Mouse (Mus musculus) layer of hippocampus, postnatal 10 days (tissue): ENCODE results near the gene Pid1. TPM values are rescaled to one million over a fixed set of nuclear protein-coding genes. Genes with fewer than 3 reads are reported as not detected.

Experiments
- DNase-seq, 2 experiments: peaks; one replicate each; pipeline ENCODE4 v3.0.0; 2021; ENCODE audit warnings: low spot score in 2 of 2
- total RNA-seq, 2 experiments: library from RNA; stranded (reverse); gene quantifications; 2 replicates each; pipeline ENCODE4 v1.2.3; 2021

Pid1 gene
- total RNA-seq, 2 experiments from 2014 or later, result 37.8 to 45.1 TPM

DNA sequence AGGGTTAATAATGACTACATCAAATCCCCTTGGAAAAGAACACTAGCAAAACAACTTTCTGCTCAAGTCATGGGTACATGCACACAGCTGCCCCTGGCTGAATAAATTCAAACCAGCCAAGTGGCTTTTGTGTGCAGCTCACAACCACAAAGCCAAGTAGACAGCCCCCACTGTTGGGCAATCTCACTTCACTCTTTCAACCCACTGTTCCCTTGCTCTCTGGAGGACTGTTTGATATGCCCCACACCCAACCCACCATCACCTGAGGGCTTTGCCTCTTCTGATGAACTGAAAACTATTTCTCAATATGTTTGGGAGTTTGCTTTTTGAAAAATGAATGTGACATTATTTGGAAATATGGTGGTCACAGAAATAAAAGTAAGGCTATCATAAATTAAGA is 171.8 kb downstream of the Pid1 start:
- DNase-seq, result no peak

DNA sequence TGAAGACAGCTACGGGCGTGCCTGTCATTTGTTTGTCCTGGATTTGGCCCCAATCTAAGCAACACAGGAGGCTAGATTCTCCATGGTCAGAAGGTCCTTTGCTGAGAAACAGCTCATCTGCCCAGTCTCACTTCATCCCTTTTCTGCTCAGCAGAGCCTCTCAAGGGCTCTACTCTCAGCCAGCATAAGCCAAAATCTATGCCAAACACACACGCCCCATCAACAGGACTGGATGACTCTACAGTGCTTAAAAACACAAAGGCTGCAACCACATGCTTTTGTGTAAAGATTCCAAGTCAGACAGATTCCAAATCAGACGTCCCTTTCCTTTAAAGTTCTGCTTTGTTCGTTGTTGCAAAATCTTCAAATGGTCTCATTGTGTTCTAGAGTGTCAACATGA is 174.5 kb downstream of the Pid1 start:
- no peak for DNase-seq

DNA sequence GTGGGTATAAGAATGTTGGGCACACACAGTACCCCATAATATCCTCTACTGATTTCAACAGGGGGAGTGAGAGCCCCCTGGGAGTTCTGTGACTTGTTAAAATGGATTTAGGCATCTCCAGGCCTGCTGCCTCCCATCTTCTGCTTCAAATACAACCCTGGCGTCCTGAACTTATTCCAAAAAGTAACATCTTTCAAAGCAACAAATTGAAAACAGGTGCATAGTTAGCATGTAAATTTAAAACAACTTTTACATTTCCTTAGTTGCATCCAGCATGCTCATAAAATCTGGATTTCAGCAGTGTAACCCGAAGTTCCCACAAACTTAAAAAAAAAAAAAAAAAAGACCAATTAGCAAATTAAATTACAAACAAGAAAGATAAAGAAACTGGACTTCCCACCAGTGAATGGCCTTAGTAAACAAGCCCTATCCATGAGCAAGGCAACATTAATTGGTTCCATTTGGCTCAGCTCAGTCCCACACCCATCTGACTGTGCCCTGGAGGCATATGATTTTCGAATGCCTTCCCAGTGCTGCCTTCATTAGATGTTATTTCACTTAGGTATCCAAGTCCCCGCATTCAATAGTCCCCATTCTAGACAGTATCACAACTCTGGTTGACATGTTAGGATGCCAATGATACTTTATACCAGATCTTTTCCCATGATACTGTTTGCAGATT is 177.1 kb downstream of the Pid1 start:
- no peak for DNase-seq

DNA sequence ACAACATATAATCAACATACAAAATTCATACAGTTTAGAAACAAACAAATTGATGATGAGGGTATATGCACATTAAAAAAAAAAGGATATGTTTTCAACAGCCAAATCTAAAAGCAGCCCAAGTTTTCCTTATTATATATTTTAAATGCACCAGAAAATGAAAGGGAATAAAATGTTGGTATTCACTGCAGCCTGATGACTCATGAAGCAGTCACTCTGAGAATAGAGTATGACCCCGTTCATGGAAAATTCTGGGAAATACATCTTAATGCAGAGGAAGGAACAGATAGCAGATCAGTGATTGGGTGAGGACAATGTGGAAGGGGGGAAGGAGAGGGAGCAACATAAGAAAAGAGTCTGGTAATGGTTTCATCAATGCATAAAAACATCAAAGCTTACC is 186.3 kb downstream of the Pid1 start:
- DNase-seq, result no peak

DNA sequence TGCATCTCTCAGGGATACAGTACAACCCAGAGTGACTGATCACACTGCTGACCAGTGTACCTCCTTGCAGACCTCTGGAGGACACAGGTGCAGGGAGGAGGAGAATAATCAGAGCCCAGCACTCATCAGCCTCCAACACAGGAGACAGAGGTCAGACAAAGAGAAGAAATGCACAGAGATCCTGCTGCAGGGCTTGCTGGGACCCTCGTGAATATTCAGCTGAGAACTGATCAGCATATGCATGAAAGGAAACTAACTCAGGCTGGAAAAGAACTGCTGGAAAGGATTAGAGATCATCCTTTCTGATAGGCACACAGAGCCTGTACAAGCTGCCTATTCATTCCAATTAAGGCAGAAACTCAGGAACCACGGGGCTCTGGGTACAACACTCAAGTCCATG is 186.9 kb downstream of the Pid1 start:
- peak; percentile 9 to 18 for DNase-seq

DNA sequence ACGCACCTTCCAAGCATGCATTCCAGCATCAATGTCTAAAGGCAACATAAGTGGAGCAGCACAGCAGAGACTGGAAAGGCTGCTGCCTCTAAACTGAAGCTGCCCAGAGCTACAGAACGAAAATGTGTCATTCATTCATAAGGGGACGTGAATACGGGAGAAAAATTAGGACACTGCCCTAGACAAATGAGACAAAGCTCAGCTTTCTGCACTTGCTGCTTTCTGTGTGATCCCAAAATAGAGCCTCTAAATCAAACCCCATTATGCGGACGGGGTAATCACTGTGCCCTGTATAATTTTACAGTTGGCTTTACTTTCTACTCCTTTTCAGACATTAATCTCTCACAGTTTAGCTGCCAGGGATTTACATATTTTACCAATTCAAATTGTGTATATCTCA is 191.0 kb downstream of the Pid1 start:
- no peak for DNase-seq

DNA sequence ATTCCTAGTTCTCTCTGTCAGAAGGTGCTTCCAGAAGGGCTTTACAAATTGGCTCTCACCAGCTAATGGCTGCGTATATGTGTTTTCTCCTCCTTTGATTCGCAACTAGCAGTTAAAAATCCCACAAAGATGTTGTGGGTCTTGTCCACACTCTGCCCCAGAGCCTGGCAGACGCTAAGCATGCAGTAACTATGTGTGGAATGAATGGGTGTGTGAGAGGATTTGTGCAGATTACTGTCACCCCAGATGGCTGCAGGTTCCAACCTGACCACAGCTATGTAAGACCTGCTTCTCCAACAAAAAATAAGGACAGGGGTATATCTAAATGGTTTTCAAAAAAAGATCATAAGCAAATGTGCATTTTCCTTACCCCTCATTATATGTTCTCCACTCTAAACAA is 206.2 kb downstream of the Pid1 start:
- no peak for DNase-seq

DNA sequence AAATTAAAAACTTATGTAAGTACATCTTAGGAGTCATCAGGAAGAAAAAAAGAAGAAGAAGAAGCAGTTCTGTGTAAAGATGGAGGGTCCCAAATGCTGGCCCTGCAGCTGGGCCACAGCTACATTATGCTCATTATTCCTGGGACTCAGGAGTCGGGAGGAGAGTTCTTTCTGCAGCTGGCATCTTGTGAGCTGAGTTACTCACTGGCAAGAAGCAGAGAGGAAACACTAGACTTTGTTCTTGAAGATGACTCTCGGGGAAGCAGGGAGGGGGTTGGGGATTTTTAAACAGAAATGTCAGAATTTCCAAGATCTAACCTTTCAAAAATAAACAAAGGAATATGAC is 208.4 kb downstream of the Pid1 start:
- peak in 1 of 2 experiments; percentile 21 for DNase-seq

DNA sequence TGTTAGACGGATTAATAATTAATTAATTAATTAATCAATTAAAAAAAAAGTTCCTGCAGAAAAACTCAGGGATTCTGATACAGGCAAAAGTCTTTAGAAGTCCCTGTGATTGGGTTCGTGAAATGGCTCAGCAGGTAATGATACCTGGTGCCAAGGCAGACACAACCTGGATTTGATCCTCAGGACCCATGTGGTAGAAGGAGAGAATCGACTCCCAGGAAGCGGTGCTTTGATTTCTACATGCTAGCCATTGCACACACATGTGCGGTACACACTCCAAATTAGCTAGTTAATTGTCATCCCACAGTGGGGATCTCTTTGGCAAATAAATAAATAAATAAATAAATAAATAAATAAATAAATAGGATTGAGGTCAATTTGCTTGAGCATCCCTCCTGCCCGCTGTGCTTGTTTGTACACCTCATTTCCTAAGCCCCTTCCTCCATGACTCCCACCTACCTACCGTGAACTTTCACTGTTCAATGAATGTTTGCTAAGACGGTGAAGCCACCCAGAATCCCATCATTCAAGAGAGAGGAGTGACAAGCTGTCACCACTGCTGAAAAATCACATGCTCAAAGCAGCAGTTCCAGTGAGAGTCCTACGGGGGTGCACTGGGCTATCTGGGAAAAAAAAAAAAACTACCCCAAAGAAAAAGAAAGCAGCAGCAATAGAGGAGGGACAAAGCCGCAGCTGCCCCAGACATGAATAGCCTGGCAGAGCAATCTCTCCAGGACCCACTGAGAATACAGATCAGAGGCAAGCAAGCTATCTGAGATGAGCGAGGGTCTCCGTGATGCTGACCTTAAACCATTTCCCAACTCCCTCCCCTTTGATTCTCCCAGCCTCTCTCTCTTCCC is 209.0 kb downstream of the Pid1 start:
- DNase-seq, result peak; percentile 10 to 19

DNA sequence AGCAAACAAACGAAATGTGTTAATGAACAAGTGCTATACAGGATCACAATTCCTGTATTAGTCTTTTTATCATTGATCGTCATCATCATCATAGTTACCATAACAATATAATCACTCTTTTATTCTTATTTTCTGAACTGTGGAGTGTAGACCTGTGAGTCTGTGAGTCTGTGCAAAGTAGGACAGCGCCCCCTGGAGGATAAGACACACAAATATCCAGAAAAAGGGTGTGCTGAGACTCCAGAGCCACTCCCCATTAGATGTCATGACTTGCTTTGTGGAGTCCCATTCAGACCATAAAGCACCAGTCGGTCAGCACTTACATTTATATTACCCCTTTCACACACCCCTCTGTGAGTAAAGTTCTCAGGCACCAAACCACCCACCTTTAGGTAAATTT is 210.0 kb downstream of the Pid1 start:
- peak; percentile 25 to 43 for DNase-seq

DNA sequence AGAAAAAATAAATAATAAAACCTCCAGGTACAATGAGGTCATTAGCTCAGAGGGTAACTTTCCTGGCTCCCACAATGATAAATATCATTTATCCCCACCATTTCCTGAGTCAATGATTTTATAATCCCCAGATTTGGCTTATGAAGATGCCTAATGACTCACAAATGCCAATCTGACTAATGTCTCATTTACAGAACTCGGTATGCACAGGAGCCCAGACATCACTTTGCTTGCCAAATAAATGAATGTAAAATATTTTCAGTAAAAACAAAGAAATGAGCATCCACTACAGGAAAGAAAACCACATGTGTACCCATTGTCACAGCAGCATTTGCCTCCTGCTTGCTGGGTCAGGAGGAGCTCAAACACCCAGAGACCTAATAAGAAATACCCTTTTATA is 222.4 kb downstream of the Pid1 start:
- DNase-seq, result no peak

DNA sequence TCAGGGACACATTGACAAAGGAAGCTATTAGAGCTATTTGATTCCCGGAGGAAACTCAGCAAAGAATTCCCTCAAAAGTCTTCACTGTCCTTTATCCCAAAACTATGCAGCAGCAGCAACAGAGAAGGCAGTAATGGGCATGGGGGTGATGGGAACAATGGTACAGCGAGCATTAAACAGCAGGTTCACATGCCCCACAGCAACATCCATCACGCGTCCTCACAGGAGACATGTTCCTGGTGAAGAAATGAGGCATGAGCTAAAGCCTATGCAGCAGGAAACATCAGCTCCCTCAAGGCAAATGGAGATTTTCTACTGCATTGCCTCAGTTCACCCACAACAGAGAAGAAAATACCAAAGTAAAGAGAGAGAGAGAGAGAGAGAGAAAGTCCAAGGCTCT is 231.5 kb downstream of the Pid1 start:
- no peak for DNase-seq

DNA sequence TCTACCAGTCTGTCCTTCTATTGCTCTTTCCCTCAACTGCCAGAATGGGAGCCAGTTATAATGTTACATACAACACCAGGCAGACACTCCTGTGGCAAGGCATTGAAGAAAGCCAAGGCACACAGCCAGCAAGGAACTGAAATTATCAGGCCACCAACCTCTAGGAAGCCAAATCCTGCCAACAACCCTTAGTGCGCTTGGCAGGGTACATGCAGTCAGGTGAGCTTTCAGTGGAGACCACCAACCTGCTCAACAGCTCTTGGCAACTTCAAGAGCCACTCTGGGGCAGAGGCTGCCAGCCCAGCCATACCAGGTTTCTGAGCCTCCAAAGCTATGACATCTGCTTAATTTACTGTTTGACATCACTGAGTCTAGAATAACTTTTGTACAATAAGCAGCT is 232.2 kb downstream of the Pid1 start:
- DNase-seq, result no peak

DNA sequence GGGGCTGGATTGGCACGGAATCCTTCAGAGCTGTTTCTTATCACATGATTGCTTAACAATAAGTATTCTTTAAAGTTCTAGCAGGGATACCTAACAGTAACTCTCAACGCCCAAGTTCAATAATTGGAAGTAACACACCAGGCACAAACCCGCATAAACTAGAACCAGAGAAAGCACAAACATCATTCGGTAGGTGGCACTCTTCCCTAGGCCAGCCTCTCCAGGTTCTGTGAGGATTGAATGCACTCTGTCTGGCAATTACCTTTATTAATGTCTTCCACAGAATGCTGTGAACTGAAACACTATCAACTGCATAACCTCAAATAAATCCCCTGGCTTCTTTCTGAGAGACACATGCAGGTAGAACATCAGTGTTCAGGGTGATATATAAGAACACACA is 235.5 kb downstream of the Pid1 start:
- peak; percentile 45 to 51 for DNase-seq

DNA sequence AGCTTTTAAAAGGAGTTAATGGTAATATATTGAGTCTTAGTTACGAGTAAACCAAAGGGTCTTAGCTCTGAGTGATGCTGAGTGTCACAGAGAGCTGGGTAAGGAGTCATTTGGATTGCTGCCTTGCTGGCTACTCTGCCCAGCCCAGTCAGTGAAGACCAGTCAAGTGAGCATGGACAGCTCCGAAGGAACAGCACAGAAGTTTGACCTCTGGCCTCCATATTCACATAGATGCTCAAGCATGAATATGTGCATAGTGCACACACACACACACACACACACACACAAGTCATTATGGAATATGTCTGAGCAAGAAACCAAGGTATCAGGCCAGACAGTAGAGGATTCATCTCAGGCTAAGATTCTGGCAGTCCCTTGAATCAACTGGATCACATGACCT is 244.7 kb downstream of the Pid1 start:
- DNase-seq, result no peak

DNA sequence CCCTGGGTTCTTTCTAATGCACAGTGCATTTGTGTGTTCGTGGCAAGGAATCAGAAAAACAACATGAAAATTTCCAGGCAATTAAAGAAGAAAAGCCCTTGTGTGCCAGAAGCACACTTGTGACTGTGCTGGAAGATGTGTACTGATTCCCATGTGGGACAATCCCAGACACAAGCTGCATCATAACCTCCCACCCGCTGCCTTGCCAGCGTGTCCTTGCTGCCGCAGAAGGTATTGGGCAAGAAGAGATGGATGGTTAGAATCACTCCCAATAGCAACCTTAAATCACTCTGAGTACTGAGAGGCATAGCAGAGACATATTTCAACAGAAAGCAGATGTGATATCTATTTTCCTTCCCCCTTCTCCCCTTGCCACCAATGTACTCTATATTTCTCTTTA is 257.2 kb downstream of the Pid1 start:
- no peak for DNase-seq

DNA sequence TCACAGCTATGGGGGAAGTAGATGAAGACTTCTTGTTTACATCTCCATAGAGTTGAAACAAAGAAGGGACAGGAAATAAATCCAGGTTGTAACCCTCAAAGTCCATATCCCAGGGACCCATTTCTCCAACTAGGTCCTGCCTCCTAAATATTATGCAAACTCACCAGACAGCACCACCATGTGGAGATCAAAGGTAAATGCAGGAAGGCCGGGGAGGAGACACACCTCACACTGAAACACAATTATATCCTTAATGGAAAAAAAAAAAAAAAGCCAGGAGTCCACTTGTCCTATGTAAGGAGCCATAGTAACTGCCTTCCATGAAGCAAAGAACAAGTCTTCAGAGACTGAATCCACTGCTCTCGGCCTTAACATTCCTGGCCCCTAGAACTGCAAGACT is 261.9 kb downstream of the Pid1 start:
- DNase-seq, result no peak

DNA sequence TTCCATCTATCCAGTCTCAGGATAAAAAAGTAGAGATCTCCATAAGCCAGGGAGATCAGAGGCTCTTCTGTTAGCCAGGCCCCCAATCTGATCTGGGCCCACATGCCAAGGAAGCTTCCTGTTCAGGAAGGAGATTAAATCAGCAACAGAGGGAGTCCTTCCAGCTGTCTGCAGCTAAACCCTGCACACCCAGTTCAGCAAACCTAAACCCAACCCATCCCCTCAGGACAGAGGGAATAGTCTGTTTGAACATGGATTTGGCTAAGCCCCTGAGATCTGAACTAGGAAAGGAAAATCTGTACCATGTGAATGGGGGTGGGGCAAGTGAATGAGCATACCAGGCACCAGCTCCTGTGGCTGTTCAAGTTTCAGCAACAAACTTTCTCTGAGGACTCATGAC is 266.6 kb downstream of the Pid1 start:
- no peak for DNase-seq

DNA sequence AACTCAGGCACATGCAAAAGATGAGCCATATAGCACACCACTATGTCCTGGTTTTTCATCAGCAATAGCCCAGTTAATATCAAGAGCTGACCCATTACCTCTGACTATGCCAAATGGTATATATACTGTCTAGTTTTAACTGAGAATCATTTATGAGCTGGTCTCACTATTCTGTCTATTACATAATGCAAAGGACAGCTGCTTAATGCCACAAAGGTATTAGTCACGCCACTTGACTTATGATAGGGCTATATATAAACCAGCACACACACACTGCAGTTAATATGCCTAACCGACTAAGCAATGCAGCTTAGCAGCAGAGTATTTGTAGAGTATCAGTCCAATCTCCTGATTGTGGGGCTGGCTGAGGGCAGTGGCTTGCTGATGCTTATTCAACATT is 270.7 kb downstream of the Pid1 start:
- DNase-seq, result no peak

DNA sequence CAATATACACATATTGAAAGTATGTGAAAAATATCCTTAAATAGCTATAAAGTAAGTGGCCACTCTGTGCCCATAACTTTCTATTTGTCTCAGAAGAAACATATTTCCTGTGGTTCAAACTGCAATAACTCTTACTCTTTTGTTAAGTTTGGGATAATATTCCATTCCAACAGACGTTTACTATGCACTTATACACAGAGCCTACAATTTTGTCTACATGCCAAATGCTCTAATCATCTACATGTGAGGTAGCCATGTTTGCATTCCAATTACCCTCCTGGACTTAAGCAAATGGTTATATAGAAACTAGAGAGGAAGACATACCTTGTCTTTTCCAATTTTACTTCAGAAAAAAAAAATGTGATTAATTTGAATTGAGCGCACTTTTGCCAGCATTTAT is 274.3 kb downstream of the Pid1 start:
- DNase-seq, result no peak

DNA sequence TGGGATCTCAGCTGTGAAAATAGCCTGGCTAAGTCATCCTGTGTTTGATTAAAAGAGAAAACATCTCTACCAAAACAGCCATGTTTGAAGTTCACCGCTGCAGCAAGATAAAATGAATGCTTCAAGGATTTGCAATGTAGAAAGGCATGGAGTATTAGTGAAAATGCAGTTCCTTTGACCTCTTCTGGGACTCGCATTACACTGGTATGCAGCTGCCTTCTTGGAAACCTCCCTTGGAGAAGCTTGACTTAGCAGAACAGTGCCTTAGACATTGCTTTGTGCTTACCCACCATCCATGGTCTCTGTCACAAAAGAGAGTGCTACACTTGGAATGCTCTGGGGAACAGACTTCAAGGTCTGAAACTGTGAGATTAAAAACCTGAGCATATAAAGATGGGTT is 276.0 kb downstream of the Pid1 start:
- no peak for DNase-seq

DNA sequence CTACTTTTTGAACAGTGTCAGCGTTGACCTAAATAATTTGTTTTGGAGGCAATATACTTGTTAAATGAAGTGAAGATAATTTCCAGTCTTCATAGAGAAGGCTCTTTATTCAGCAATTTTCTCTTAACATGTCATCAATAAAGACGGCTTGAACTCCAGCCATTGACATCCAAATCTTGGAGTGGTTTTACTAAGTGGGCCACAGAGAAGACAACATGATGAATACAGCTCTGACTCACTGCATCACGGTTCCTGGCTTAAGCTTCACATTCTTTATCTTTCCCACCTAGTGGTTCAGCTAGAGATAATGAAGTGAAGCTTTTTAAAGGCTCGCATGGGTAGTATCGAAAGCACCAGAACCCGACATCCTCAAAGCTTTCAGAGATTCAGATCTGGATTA is 276.7 kb downstream of the Pid1 start:
- DNase-seq, result no peak

DNA sequence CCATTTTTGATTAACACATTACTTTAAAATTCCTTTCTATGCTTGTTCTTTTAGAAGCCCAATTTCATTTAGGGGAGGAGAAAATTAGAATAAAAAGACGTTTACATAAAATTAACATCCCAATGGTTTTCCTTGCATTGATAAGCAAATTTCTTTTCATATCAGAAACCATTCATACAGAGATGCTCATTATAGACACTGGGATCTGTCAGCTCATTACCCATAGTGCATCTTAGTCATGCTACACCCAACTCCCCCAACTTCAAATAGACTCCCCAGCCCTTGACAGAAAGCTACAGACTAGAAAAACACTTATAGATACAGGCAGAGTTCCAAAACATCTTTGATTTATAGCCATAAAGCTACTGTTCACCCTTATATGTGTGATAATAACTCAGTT is 277.5 kb downstream of the Pid1 start:
- DNase-seq, result no peak
